Mouse (Mus musculus): Measurements from ENCODE around the gene Phf11b.
"Not testable (repeated sequence)": the region's sequence is repeated elsewhere in the genome, so short reads cannot be mapped to it uniquely, and the experiment has no call there.

Phf11b gene

DNA sequence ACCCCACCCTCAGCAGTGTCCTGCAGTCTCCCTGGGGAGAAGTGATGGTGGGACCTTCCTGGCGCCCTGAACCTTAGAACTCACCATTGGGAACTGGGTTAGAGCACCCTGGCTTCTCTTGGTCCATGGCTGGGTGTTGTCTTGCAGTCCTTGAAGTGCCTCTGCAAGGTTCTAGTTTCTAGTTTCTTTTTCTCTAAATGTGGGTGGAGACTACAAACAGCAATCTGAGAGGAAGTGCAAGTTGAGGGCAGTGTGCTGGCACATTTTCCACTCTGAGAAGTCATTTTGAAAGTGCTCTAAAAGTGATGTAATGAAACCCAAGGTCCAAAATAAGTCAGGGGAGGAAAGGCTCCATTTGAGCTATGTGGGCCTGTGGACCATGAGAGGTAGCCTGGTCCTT, at the start of gene Phf11b:
Gene Phf11b (minus strand): TSS at position 163 of the 400 bp plus-strand sequence.
- DNase-seq, result not testable (repeated sequence)

DNA sequence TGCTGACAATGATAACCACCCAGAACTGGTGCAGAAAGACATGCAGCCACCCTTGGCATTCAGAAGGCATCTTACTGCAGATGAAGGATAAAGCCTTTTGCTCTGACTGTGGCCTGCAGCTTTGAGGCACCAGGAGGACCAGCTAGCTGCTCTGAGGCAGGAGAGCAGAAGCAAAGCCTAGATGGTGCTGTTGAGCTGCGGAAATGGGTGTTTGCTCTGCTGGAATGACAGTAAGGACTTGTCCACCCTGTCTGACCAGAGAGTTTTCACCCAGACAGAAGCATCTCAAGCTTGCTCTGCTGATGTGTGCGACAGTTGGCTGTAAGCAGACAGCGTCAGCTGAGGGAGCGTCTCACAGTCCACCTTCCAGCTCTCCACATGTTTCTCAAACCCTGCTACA, 49.0 kb upstream of the Phf11b start:
- peak; percentile 12 for DNase-seq

DNA sequence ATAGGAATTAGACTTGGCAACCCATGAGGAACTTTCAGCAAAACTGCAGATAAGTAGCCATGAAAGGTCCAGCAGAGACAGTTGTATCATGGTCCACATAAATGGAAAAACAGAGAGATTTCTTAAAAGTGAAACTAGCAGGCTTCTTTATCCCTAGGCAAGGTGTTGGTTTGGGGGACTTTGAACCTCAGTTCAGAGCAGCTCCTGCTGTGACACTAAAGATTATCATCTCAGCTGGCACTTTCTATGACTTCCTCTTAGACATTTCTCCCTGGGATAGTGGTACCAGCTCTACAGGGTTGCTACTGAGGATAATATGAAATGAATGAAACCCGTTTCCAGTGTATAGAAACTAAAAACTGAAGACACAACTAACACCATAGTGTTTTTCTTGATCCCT, 48.4 kb upstream of the Phf11b start:
- no peak for DNase-seq

DNA sequence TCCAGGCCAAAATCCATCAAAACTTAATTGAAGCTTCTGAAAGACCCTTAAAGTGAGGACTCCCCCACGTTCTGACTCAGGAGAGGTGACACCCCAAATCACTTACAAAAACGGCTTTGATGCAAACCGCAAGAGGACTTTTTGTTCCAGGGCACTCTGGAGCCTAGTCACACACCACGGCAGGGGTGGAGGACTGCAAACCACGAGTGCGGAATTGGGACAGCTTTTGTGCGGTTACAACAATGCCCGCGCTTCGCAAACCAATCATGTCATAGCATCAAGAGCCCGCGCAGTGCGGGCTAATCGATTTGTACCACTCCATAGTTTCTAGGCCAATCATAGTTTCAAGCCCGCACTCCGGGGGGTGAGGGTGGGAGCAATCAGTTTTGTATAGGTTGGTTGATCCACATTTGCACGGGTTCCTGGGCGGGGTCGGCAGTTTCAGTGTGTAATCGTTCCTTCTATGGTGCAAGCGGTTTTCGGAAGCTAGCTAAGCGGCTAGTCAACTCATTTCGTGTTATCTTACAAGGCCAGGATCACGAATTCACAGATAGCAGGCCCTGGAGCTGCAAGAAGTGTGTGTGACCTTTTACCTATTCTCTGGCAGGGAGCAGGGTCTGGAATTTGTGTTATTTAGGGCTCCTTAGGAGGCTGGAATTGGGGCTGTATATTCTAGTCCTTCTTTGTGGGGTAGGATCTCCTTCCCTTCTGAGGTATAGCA, 29.4 kb upstream of the Phf11b start:
- no peak for DNase-seq

DNA sequence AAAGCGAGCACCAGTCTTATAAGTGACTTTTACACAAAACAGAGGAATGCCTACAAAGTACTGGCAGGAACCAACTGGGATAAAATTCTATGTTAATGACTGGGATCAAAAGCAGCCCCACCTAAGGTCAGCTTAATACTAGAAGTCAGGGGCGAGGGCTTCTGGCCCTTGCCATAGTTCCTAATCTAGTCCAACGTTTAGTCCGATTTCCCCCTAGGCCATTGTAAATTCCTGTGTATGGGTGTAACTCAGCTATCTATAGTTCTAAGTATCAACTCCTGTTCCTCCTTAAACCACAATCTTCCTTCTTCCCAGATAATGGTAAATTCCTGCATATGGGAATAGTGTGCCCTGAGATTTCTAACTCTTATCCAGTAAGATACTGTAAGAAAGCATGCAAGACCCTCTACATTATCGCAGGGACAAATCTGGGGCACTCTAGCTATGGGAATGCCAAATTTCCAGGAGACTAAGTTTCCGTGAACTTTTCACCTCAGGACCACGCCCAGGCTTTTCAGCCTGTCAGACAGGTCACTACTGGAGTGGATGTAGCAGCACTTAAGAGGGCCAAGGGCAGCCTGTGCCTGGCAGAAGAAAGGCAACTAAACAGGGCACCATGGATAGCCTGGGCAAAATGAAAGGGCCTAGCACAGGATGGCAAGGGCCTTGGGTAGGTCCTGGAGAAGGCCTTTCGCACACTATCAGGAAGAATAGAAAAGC, 25.4 kb upstream of the Phf11b start:
- DNase-seq, result no peak

DNA sequence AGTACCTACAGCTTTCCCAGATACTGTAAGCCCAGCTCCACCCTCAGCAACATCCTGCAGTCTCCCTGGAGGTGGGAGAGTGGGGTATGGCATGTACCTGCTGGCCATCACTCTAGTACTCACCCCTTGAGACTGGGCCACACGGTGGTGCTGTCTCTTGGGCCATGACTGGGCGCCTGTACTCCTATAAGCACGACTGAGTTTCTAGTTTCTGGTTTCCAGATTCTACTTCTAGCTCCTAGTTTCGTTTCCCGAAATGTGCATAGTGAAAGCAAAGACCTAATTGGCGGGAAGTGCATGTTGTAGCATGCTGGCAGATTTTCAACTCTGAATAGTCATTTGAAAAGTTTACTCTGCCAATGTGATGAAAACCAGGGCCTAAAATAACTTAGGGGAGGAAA, 24.1 kb upstream of the Phf11b start, which contains the start of gene Phf11d:
Gene Phf11d (minus strand): TSS at position 227 of the 401 bp plus-strand sequence.
- no peak for DNase-seq

DNA sequence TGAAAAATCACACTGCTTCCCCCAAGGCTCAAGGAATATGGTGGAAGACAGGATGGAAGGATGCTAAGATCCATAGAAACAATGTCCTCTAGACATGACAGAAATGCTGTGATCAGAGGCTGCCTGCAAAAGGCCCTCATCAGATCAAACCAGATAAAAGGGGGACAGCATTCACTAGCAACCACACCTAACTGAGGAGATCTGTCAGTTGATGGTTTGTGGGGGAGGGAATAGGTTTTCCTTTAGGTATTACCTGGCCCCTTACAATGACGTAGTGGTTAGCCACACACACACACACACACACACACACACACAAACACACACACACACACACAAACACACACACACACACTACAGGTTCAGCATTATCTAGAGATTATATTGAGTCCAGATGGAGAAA, 1.6 kb downstream of the Phf11b start:
- DNase-seq, result no peak

DNA sequence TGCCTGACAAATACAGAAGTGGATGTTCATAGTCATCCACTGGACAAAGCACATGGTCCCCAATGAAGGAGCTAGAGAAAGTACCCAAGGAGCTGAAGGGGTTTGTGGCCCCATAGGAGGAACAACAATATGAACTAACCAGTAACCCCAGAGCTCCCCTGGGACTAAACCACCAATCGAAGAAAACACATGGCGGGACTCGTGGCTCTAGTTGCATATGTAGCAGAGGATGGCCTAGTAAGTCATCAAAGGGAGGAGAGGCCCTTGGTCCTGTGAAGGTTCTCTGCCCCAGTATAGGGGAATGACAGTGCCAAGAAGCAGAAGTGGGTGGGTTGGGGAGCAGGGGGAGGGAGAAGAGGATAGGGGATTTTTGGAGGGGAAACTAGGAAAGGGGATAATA, 5.1 kb downstream of the Phf11b start:
- DNase-seq, result not testable (repeated sequence)

DNA sequence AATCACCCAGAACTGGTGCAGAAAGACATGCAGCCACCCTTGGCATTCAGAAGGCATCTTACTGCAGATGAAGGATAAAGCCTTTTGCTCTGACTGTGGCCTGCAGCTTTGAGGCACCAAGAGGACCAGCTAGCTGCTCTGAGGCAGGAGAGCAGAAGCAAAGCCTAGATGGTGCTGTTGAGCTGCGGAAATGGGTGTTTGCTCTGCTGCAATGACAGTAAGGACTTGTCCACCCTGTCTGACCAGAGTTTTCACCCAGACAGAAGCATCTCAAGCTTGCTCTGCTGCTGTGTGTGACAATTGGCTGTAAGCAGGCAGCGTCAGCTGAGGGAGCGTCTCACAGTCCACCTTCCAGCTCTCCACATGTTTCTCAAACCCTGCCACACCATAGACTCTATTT, 10.7 kb downstream of the Phf11b start:
- DNase-seq, result peak; percentile 15

DNA sequence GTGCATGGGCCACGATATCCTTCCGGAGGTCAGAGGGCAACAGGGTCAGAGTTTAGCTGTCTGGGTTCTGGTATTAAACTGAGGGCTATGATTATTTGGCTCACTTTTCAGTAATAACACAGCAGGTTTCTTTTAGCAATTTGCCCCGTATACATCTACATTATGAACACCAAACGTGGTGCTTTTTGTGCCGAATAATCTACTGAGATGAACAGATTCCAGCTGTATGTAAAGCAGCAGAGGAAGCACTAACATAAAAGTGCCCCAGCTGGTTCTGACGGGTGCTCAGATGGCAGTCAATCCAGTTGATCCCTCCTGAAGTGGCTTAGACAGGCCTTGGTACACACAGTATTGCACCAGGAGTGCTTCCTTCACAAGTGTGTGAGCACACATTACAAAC, 21.2 kb downstream of the Phf11b start:
- not testable (repeated sequence) for DNase-seq

DNA sequence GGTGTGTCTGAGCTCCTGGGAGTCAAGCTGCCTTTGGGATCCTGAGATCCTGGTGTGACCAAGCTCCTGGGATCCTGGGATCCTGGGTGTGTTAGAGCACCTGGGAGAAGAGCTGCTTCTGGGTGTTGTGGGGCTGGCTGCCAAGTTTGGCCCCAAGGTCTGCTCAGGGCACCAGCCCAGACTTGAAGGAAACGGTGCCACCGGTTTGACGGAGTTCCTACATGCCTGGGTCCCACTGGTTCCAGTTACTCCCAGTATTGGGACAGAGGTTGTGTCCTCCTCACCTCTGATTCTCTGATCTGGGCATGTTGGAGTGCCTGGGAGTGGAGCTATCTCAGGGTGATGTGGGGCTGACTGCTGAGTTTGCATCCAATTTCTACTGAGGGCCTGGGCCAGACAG, 22.1 kb downstream of the Phf11b start:
- DNase-seq, result not testable (repeated sequence)

DNA sequence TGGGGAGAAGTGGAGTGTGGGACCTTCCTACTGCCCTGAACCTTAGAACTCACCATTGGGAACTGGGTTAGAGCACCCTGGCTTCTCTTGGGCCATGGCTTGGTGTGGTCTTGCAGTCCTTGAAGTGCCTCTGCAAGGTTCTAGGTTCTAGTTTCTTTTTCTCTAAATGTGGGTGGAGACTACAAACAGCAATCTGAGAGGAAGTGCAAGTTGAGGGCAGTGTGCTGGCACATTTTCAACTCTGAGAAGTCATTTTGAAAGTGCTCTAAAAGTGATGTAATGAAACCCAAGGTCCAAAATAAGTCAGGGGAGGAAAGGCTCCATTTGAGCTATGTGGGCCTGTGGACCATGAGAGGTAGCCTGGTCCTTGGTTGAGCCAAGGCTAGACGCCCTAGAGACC, 43.8 kb downstream of the Phf11b start, which contains the start of gene Phf11a:
Gene Phf11a (minus strand): TSS at position 132 of the 400 bp plus-strand sequence.
- not testable (repeated sequence) for DNase-seq

DNA sequence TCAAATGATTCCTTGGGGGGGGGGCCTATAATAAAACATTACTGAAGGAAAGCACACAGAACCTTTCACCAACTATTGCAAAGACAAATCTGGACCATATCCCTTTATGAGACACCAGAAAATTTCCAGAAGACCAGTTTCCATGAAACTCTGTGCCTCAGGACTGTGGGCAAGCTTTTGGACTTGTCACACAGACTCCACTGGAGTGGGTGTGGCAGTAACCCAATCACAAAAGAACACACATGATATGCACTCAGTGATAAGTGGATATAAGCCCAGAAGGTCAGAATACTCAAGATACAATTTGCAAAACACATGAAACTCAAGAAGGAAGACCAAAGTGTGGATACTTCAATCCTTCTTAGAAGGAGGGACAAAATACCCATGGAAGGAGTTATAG, 49.4 kb downstream of the Phf11b start:
- not testable (repeated sequence) for DNase-seq

DNA sequence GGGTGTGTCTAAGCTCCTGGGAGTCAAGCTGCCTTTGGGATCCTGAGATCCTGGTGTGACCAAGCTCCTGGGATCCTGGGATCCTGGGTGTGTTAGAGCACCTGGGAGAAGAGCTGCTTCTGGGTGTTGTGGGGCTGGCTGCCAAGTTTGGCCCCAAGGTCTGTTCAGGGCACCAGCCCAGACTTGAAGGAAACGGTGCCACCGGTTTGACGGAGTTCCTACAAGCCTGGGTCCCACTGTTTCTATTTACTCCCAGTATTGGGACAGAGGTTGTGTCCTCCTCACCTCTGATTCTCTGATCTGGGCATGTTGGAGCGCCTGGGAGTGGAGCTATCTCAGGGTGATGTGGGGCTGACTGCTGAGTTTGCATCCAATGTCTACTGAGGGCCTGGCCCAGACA, 66.2 kb downstream of the Phf11b start:
- DNase-seq, result not testable (repeated sequence)
